In genomic region chr11:118202410-118203233, GRCm38 (mm10) we compare ENCODE assay signal across 8 mouse cellular contexts. TPM values are rescaled to one million over a fixed set of nuclear protein-coding genes. Genes with fewer than 3 reads are reported as not detected.
DNase-seq lines count a peak whose midpoint lies in the region; ATAC-seq and TF ChIP-seq lines count a peak whose summit lies in the region.

No protein-coding gene starts in this region.

- H3K4me3 ChIP-seq in forebrain, embryonic 11.5 days (ENCODE audit: low read depth, low read length): peak overlapping the region; percentile 35
- H3K4me3 ChIP-seq in heart, embryonic 13.5 days: peak overlapping the region; percentile 57
- peak overlapping the region; percentile 23 for H3K4me3 ChIP-seq in kidney, postnatal 0 days (replicated peaks; ENCODE audit: low read depth, low read length)
- peak overlapping the region; percentile 37 for H3K4me3 ChIP-seq in limb, embryonic 15.5 days
- H3K4me3 ChIP-seq in midbrain, postnatal 0 days (ENCODE audit: low read depth, low read length): peak overlapping the region; percentile 42

- DNase-seq in urinary bladder, postnatal 25 days (ENCODE audit: low spot score): peak; percentile 33
- DNase-seq in urinary bladder, postnatal 10 days (ENCODE audit: low spot score): no peak
- peak; percentile 80 for DNase-seq in forebrain, embryonic 11.5 days (ENCODE audit: low spot score)
- peak; percentile 87 for DNase-seq in kidney, postnatal 0 days (ENCODE audit: low spot score)
- DNase-seq in midbrain, postnatal 0 days (ENCODE audit: low spot score): peak; percentile 86
- peak; percentile 66 for DNase-seq in testis, postnatal 10 days (ENCODE audit: low spot score)

- peaks cover 39% of the 10 kb centered on the region for H3K4me1 ChIP-seq in forebrain, embryonic 11.5 days (replicated peaks; ENCODE audit: control insufficient read depth, insufficient read depth, low read length)
- H3K4me1 ChIP-seq in heart, embryonic 13.5 days: peaks cover 98% of the 10 kb centered on the region
- peaks cover 53% of the 10 kb centered on the region for H3K4me1 ChIP-seq in kidney, postnatal 0 days (replicated peaks; ENCODE audit: insufficient read depth, low read length)
- H3K4me1 ChIP-seq in limb, embryonic 15.5 days: peaks cover 68% of the 10 kb centered on the region
- peaks cover 38% of the 10 kb centered on the region for H3K4me1 ChIP-seq in midbrain, postnatal 0 days (ENCODE audit: insufficient read depth, low read length)

- H3K36me3 ChIP-seq in forebrain, embryonic 11.5 days (ENCODE audit: control insufficient read depth, insufficient read depth, low read length): no peaks in the 10 kb centered on the region
- no peaks in the 10 kb centered on the region for H3K36me3 ChIP-seq in heart, embryonic 13.5 days
- H3K36me3 ChIP-seq in kidney, postnatal 0 days (ENCODE audit: insufficient read depth, low read length): no peaks in the 10 kb centered on the region
- H3K36me3 ChIP-seq in limb, embryonic 15.5 days: no peaks in the 10 kb centered on the region
- no peaks in the 10 kb centered on the region for H3K36me3 ChIP-seq in midbrain, postnatal 0 days (ENCODE audit: insufficient read depth, low read length)

- no peaks in the 10 kb centered on the region for H3K27me3 ChIP-seq in forebrain, embryonic 11.5 days (ENCODE audit: control insufficient read depth, insufficient read depth, low read length)
- no peaks in the 10 kb centered on the region for H3K27me3 ChIP-seq in heart, embryonic 13.5 days (replicated peaks)
- no peaks in the 10 kb centered on the region for H3K27me3 ChIP-seq in kidney, postnatal 0 days (ENCODE audit: insufficient read depth, low read length)
- no peaks in the 10 kb centered on the region for H3K27me3 ChIP-seq in limb, embryonic 15.5 days
- H3K27me3 ChIP-seq in midbrain, postnatal 0 days (ENCODE audit: insufficient read depth, low read length): no peaks in the 10 kb centered on the region

- H3K9me3 ChIP-seq in forebrain, embryonic 11.5 days (ENCODE audit: control insufficient read depth, low read length): no peaks in the 10 kb centered on the region
- no peaks in the 10 kb centered on the region for H3K9me3 ChIP-seq in heart, embryonic 13.5 days
- no peaks in the 10 kb centered on the region for H3K9me3 ChIP-seq in kidney, postnatal 0 days (replicated peaks; ENCODE audit: low read length)
- H3K9me3 ChIP-seq in limb, embryonic 15.5 days: no peaks in the 10 kb centered on the region
- H3K9me3 ChIP-seq in midbrain, postnatal 0 days (ENCODE audit: low read length): no peaks in the 10 kb centered on the region

- peak; percentile 88 for ATAC-seq in forebrain, embryonic 11.5 days (replicated peaks; ENCODE audit: low FRiP score)
- ATAC-seq in heart, embryonic 13.5 days (ENCODE audit: extremely low read depth, insufficient number of reproducible peaks, low FRiP score, low TSS enrichment): peak; percentile 55; the same call in 1 of the 2 replicates
- peak; percentile 63 for ATAC-seq in kidney, postnatal 0 days (replicated peaks; ENCODE audit: low FRiP score, low read depth)
- ATAC-seq in limb, embryonic 15.5 days (ENCODE audit: insufficient number of reproducible peaks, low FRiP score, low TSS enrichment, low read depth): peak; percentile 68; the same call in 1 of the 2 replicates
- ATAC-seq in midbrain, postnatal 0 days (ENCODE audit: low FRiP score): peak; percentile 80

- peak overlapping the region; percentile 80 for H3K27ac ChIP-seq in forebrain, embryonic 11.5 days (ENCODE audit: low read depth, low read length)
- H3K27ac ChIP-seq in heart, embryonic 13.5 days (replicated peaks): peak overlapping the region; percentile 93
- H3K27ac ChIP-seq in kidney, postnatal 0 days: peak overlapping the region; percentile 76
- peak overlapping the region; percentile 67 for H3K27ac ChIP-seq in limb, embryonic 15.5 days
- peak overlapping the region; percentile 94 for H3K27ac ChIP-seq in midbrain, postnatal 0 days (ENCODE audit: low read depth, low read length)

- no peak; the same call in 1 of the 2 replicates for TF ChIP-seq CTCF in kidney, postnatal 0 days (IDR thresholded peaks at IDR 0.05; ENCODE audit: low read depth)
- TF ChIP-seq CTCF in midbrain, postnatal 0 days (IDR thresholded peaks at IDR 0.05): no peak

- H3K9ac ChIP-seq in forebrain, embryonic 11.5 days (ENCODE audit: low read length): peak overlapping the region; percentile 80
- H3K9ac ChIP-seq in heart, embryonic 13.5 days: peak overlapping the region; percentile 82
- H3K9ac ChIP-seq in kidney, postnatal 0 days (ENCODE audit: low read depth, low read length): peak overlapping the region; percentile 53
- peak overlapping the region; percentile 27 for H3K9ac ChIP-seq in limb, embryonic 15.5 days
- peak overlapping the region; percentile 82 for H3K9ac ChIP-seq in midbrain, postnatal 0 days (replicated peaks; ENCODE audit: low read length, poor library complexity, severe bottlenecking)

- WGBS in forebrain, embryonic 11.5 days: 7% methylated on average over 19 of the region's 19 CpGs
- WGBS in heart, embryonic 13.5 days: 5% methylated on average over 19 of the region's 19 CpGs
- 7% methylated on average over 19 of the region's 19 CpGs for WGBS in kidney, postnatal 0 days
- WGBS in limb, embryonic 15.5 days: 6% methylated on average over 19 of the region's 19 CpGs
- WGBS in midbrain, postnatal 0 days: 3% methylated on average over 18 of the region's 19 CpGs

- H3K4me2 ChIP-seq in forebrain, embryonic 11.5 days (ENCODE audit: low read depth, low read length, severe bottlenecking): peak overlapping the region; percentile 71
- peak overlapping the region; percentile 83 for H3K4me2 ChIP-seq in heart, embryonic 13.5 days
- H3K4me2 ChIP-seq in kidney, postnatal 0 days (ENCODE audit: low read length): peak overlapping the region; percentile 63
- peak overlapping the region; percentile 71 for H3K4me2 ChIP-seq in limb, embryonic 15.5 days
- H3K4me2 ChIP-seq in midbrain, postnatal 0 days (ENCODE audit: low read depth, low read length, poor library complexity, severe bottlenecking): peak overlapping the region; percentile 80

RNA-seq across cellular contexts. Expression of gene Cyth1, which starts 45.8 kb away (rescaled TPM):
- 11.5 and 12.1 TPM in 2 replicates for polyA plus RNA-seq in forebrain, embryonic 11.5 days (2014; fragmentation: Nextera tagmentation; extraction: Ambion mirVana)
- 14.9 and 15.9 TPM in 2 replicates for polyA plus RNA-seq in heart, embryonic 13.5 days (2015; fragmentation: Nextera tagmentation; extraction: Ambion mirVana)
- polyA plus RNA-seq in kidney, postnatal 0 days (2015; fragmentation: Nextera tagmentation; extraction: Ambion mirVana): 16.7 and 17.3 TPM in 2 replicates
- 16.1 and 16.2 TPM in 2 replicates for polyA plus RNA-seq in limb, embryonic 15.5 days (2015; fragmentation: Nextera tagmentation; extraction: Ambion mirVana)
- 40.2 and 54.1 TPM in 2 replicates for total RNA-seq in midbrain, postnatal 0 days (2014; rRNA removed)
- 20.0 and 21.6 TPM in 2 replicates for polyA plus RNA-seq in midbrain, postnatal 0 days (2015; fragmentation: Nextera tagmentation; extraction: Ambion mirVana)

Comparison
In these comparisons a context has a peak if more than half of its experiments do, and no peak if none do; other contexts are left out.
1. H3K9ac ChIP-seq: peak in every context shown above with its lines; median percentile 82 in heart, embryonic 13.5 days; 82 in midbrain, postnatal 0 days; 80 in forebrain, embryonic 11.5 days; 53 in kidney, postnatal 0 days; 27 in limb, embryonic 15.5 days.